Mouse (Mus musculus): ENCODE measurements around the gene Adamts14.

Adamts14 gene

GRCm38 (mm10) chr10:61275669-61276110 is 2.5 kb upstream of the Adamts14 start:
- no peak for DNase-seq (ENCODE audit: low spot score in 2 of 2)

DNA sequence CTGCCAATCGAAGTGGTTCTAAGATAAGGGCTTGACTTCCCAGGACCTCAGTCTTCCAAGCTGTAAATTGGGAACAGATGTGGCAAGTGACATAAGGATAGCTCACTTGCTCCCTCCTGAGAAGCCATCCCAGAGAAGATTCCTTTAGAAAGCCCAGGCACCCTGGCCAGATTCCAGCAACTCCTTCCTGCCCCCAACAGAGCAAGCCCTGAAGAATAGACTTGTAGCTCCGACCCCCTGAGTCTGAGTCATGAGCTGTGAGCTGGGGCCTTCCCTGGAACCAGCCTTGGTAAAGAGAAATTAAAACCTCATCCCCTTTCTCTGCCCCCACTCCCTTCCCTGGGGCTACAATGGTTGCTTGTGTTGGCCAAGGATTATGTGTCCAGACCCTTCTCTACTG is 1.3 kb upstream of the Adamts14 start:
- DNase-seq (ENCODE audit: low spot score in 2 of 2): no peak

- no peak for DNase-seq (ENCODE audit: low spot score in 2 of 2)
These were observed 592 bp upstream of the Adamts14 start for GRCm38 (mm10) chr10:61273844-61274215.

DNA sequence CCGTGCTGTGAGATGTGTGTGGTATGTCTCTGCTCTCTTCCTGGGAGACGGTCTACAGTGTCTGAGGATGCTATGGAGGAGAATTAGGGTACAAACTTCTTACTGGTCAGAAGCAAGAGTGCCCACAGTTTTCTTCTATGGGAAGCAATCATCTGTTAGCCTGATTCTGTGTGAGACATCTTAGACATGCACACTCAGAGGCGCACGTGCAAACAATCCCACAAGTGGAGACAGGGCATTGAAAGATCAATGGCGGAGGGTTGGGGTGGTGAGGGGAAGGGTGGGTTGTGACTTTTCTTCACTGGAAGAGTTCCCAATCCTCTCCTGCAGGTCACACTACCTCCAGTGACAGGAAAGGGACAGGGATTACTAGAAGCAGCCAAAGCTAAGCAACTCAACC is 607 bp downstream of the Adamts14 start:
- DNase-seq (ENCODE audit: low spot score in 2 of 2): no peak

- no peak for DNase-seq (ENCODE audit: low spot score in 2 of 2)
These were observed 1.1 kb downstream of the Adamts14 start for GRCm38 (mm10) chr10:61272089-61272626.

DNA sequence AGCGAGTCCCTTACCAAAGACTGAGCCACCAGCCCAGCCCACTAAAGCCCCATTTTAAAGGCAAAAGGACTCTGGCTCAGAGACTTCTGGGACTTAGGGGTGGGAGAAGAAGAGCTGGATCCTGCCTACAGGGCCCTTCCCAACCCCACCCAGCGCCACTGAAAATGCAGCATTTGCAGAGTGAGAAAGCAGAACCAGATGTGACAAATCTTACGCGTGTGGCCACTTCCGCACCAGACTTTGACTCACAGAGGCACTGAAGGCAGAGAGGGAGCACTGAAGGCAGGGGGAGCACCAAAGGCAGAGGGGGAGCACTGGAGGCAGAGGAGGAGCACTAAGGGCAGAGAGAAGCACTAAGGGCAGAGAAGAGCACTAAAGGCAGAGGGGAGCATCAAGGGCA is 5.9 kb downstream of the Adamts14 start:
- no peak for DNase-seq (ENCODE audit: low spot score in 2 of 2)

DNA sequence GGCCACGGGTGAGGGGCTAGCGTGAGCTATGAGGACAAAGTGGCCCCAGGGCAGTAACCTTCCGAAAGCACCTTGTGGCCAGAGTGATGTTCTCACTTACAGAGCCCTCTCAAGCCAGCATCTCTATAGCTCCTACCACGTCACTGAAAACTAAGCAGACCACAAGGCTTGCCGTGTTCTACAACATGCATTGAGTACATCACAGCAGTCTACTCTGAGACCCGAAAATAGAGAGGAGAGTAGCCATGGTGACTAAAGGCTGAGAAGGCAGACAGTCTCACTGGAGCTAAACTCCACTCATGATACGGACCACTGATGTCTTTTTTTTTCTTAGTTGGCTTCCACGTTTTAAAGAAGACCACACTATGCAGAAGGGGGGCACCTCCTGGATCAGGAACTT is 9.6 kb downstream of the Adamts14 start:
- DNase-seq (ENCODE audit: low spot score in 2 of 2): no peak

- no peak for DNase-seq (ENCODE audit: low spot score in 2 of 2)
These were observed 11.7 kb downstream of the Adamts14 start for GRCm38 (mm10) chr10:61261229-61262156.

GRCm38 (mm10) chr10:61258131-61258530 is 15.1 kb downstream of the Adamts14 start:
- no peak for DNase-seq (ENCODE audit: low spot score in 2 of 2)

DNA sequence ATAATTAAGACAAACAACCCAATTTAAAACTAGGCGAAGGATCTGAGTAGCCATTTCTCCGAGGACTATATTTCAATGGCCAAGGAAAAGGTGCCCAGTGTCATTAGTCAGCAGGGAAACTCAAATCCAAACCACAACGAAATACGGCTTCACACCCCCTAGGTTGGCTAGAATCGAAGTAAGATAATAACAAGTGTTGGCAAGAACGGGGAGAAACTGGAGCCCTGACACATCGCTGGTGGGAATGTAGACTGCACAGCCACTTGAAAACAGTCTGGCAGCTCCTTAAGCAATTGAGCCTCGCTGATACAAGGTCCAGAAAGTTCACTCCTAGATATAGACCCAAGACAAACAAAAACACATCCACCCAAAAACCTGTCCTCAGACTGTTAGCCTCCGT is 16.6 kb downstream of the Adamts14 start:
- DNase-seq (ENCODE audit: low spot score in 2 of 2): no peak

GRCm38 (mm10) chr10:61255190-61255589 is 18.0 kb downstream of the Adamts14 start:
- no peak for DNase-seq (ENCODE audit: low spot score in 2 of 2)

DNA sequence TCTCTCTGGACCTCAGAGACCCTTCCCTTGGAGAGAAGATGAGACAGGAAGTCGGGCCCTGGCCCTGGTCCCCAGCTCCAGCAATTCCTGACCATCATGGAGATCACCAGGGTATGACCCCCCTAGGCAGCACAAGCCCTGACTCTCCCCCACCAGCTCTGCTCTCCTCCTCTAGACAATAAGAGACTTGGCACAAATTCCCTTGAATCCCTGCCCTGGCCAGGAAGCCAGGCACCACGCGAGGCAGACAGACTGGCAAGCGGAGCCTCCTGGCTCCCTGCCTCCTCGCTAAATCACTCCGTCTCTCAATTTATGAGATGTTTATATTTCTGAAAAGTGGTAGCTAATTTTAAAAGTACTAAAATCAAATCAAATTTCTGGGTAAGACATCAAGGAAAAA is 18.5 kb downstream of the Adamts14 start:
- DNase-seq (ENCODE audit: low spot score in 2 of 2): no peak

GRCm38 (mm10) chr10:61249951-61250350 is 23.3 kb downstream of the Adamts14 start:
- no peak for DNase-seq (ENCODE audit: low spot score in 2 of 2)

DNA sequence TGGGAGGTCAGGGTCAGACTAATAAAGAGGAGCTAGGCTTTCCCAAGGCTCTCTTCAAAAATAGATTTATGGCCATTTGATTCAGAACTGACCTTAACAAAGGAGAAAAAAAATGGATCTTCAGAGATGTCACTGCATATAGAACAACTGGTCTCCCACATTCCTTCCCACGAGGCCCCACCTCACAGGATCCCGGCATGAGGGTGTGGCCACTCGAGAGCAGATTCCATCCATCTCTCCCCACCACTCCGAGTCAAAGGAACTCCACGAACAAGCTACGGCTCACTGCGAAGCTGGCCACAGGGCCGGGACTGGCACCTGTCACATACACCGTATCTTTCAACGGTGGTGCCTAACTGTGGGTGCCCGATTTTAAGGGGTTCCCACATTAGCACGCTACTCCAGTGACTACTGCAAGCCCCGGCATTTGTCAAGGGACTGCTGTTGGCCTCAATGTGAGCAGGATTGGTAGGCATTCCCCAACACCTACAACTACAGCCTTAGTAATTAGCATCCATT is 24.6 kb downstream of the Adamts14 start:
- no peak for DNase-seq (ENCODE audit: low spot score in 2 of 2)

DNA sequence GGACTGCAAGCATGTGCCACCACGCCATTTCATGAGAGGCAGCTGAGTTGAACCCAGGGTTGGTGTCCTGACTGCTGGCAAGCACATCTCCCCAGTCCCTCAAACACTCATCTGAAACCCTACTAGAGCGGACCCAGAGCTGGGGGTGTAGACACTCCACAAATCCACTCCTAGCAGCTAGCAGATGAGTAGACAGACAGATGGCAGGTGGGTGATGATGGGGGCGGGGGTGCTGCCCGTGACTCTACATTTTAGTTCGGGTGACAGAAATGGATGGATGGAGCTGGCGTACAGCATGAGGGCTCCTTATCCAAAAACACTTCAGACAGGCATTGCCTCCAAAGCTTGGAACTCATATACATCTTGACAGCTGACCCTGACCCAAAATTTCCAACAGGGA is 26.9 kb downstream of the Adamts14 start:
- no peak for DNase-seq (ENCODE audit: low spot score in 2 of 2)

DNA sequence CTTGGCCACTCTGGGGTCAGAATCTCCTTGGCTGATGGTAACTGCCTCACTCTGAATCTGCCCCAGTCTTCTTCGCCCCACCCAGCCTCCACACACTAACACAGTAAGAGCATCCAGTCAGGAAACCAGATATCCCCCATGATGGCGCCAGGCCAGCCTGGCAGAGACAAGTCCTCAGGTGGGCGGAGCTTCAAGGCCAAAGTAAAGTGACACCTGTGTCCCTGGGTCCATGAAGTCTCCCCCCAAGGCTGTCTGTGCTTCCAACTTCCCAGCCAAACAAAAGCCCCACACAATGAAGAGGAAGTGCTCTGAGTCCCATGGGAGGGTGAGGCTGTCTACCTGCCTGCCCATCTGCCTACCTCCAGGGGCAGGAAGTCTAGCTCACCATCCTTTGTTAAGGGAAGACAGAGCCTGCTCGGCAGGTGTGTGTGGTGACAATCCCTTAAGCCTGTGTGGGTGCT is 31.2 kb downstream of the Adamts14 start:
- no peak for DNase-seq (ENCODE audit: low spot score in 2 of 2)

GRCm38 (mm10) chr10:61240108-61240920 is 32.9 kb downstream of the Adamts14 start:
- no peak for DNase-seq (ENCODE audit: low spot score in 2 of 2)

DNA sequence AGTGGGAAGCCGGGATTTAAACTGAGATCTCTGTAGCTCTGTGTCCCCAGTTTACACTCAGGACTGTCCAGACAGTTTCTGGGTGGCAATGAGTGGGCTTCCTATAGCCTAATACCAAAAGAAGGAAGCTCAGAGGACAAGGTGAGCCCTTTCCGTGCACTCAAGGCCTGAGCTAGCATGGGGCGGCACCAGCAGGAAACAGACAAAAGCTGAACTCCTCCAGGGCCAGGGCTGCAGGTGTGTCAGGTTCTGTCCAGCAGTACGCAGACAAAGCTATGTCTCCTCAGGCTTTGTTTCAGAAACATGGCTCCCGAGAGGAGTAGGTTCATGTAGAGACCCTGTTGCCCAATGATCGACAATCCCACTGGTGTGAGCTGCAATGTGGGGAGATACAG is 35.9 kb downstream of the Adamts14 start:
- DNase-seq (ENCODE audit: low spot score in 2 of 2): no peak

- DNase-seq (ENCODE audit: low spot score in 2 of 2): no peak
These were observed 36.4 kb downstream of the Adamts14 start for GRCm38 (mm10) chr10:61236683-61237390.

GRCm38 (mm10) chr10:61235677-61236267 is 37.5 kb downstream of the Adamts14 start:
- no peak for DNase-seq (ENCODE audit: low spot score in 2 of 2)

GRCm38 (mm10) chr10:61234319-61234718 is 38.9 kb downstream of the Adamts14 start:
- DNase-seq (ENCODE audit: low spot score in 2 of 2): peak; percentile 58 to 65

All from thymus, postnatal 10 days (tissue).